Mouse (Mus musculus): ENCODE results near the gene Adar. TPM values are rescaled to one million over a fixed set of nuclear protein-coding genes. Genes with fewer than 3 reads are reported as not detected.

The Adar gene
- polyA plus RNA-seq (2015; fragmentation: Illumina TruSeq; extraction: RNeasy Lipid Tissue Mini Kit (QIAGEN cat#74804); ENCODE audit: insufficient read depth, low replicate concordance), result 78.1 TPM

GRCm38 (mm10) chr3:89714359-89715206, at the start of gene Adar:
Gene Adar (plus strand): TSS chr3:89715022.

DNA sequence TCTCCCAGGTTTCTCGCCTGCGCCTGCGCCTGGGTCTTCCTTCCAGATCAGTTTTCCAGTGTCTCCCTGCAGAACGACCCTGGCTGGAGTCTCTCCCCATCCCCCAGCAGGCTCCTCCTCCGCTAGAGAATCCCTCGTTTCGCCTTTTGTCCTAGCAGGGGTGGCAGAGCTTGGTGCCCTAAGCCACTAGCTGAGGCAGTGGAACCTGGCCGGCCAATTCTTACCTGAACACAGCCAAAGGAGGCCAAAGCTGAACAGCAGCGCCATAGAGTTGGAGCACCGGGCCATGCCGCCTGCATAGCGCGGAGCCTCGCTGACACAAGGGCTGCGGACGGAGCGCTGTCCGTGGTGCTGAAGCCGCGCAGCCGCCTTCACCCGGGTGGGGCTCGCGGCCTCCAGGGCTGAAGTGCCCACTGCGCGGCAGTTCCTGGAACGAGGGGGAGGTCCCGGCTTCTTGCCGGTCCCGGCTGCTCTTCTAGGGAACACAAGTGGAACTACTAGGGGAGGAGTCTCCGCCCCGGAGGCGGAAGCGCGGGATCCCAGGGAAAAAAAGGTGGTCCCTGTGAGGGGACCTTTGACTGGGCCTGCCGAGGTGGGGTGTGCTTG, 49.4 kb downstream of the Adar start, which contains the start of gene Chrnb2:
Chrnb2 (minus strand) TSS at position 514 of the 606 bp plus-strand sequence.

DNA sequence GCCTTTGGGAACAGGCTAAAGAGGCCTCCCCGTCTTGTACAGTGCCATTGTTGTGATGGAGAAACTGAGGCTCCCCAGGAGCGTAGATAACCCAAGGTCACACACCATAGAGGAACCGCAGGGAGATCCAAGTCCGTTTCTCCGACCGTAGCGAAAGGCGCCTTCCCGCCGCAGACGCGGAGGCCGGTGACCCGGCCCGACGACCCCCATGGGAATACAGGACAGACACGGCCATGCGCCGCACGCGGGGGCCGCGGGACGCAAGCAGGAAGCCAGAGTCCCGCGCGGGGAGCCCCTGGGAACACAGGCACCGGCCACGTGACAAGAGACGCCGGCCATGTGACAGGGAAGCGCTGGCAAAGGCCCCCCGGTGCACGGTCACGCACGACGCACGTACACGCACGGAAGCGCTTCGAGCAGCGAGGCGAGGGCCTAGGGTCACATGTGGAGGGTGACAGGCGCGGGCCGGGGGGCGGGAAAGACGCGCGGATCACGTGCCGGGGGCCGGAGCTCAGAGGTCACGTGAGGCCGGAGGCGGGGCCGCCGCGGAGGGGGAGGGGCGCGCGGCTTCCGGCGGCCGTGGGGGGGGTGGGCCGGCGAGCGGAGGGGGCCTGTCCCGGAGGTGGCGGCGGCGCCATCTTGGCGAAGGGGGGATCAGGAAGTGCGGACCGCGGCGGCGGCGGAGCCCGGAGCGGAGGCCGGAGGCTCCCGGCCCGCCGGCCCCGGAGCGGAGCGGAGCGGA, 58.3 kb downstream of the Adar start, which contains the start of gene Ube2q1:
Ube2q1 (plus strand) TSS at position 649 of the 742 bp plus-strand sequence.

Other genes with a start within 250 kb of the Adar start
- 0.35 TPM for gene Kcnn3, start 194.9 kb upstream of the Adar start, polyA plus RNA-seq (2015; fragmentation: Illumina TruSeq; extraction: RNeasy Lipid Tissue Mini Kit (QIAGEN cat#74804); ENCODE audit: insufficient read depth, low replicate concordance)
- gene Chrnb2, start 49.6 kb downstream of the Adar start, polyA plus RNA-seq (2015; fragmentation: Illumina TruSeq; extraction: RNeasy Lipid Tissue Mini Kit (QIAGEN cat#74804); ENCODE audit: insufficient read depth, low replicate concordance), result 1.7 TPM
- 181 TPM for gene Ube2q1, start 58.6 kb downstream of the Adar start, polyA plus RNA-seq (2015; fragmentation: Illumina TruSeq; extraction: RNeasy Lipid Tissue Mini Kit (QIAGEN cat#74804); ENCODE audit: insufficient read depth, low replicate concordance)
- 4.4 TPM for gene She, start 116.3 kb downstream of the Adar start, polyA plus RNA-seq (2015; fragmentation: Illumina TruSeq; extraction: RNeasy Lipid Tissue Mini Kit (QIAGEN cat#74804); ENCODE audit: insufficient read depth, low replicate concordance)
- gene Il6ra, start 198.2 kb downstream of the Adar start, polyA plus RNA-seq (2015; fragmentation: Illumina TruSeq; extraction: RNeasy Lipid Tissue Mini Kit (QIAGEN cat#74804); ENCODE audit: insufficient read depth, low replicate concordance), result 30.9 TPM
- 73.4 TPM for gene Atp8b2, start 248.5 kb downstream of the Adar start, polyA plus RNA-seq (2015; fragmentation: Illumina TruSeq; extraction: RNeasy Lipid Tissue Mini Kit (QIAGEN cat#74804); ENCODE audit: insufficient read depth, low replicate concordance)

Measured in spleen, adult 10 weeks (tissue).